Mouse (Mus musculus) liver, adult 2 months (tissue): ENCODE data around the gene Sart1. TPM values are rescaled to one million over a fixed set of nuclear protein-coding genes. Genes with fewer than 3 reads are reported as not detected.

Experiments
- DNase-seq: peaks from one replicate; pipeline ENCODE4 v3.0.0-alpha.2; 2011; ENCODE audit warnings: low read depth, low spot score; ENCODE audit errors: extremely low read depth
- H3K27ac ChIP-seq: fragments of 200-500 bp; replicated peaks from 2 replicates; pipeline ENCODE4 v1.5.1; 2012; ENCODE audit warnings: low read depth, mild to moderate bottlenecking, control low read depth, inconsistent platforms, low read length; ENCODE audit not compliant: insufficient read depth
- H3K27me3 ChIP-seq: fragments of 200-500 bp; 2 replicates; pipeline ENCODE4 v1.6.1; 2012; ENCODE audit warnings: mild to moderate bottlenecking, moderate library complexity, low read length, inconsistent platforms; ENCODE audit not compliant: control insufficient read depth, insufficient read depth
- H3K36me3 ChIP-seq: fragments of 200-500 bp; 2 replicates; pipeline ENCODE4 v1.6.1; 2012; ENCODE audit warnings: low read length, inconsistent platforms; ENCODE audit not compliant: control insufficient read depth, insufficient read depth
- H3K4me1 ChIP-seq: fragments of 200-500 bp; 2 replicates; pipeline ENCODE4 v1.6.1; 2011; ENCODE audit warnings: low read length; ENCODE audit not compliant: control insufficient read depth, insufficient read depth
- H3K4me3 ChIP-seq: fragments of 200-500 bp; 2 replicates; pipeline ENCODE4 v1.5.1; 2011; ENCODE audit warnings: low read depth, mild to moderate bottlenecking, control low read depth, low read length, moderate library complexity; ENCODE audit not compliant: insufficient read depth
- H3K79me2 ChIP-seq: fragments of 200-500 bp; 2 replicates; pipeline ENCODE4 v1.6.1; 2012; ENCODE audit warnings: inconsistent platforms, mild to moderate bottlenecking, low read length, moderate library complexity; ENCODE audit not compliant: control insufficient read depth, insufficient read depth
- H3K9ac ChIP-seq: fragments of 200-500 bp; 2 replicates; pipeline ENCODE4 v1.6.1; 2012; ENCODE audit warnings: low read depth, mild to moderate bottlenecking, control low read depth, inconsistent platforms, low read length
- CTCF ChIP-seq: fragments of 200-500 bp; IDR thresholded peaks from 2 replicates; pipeline ENCODE4 v1.5.1; 2011; ENCODE audit warnings: low read depth, low read length, control low read depth
- POLR2A ChIP-seq: fragments of 200-500 bp; IDR thresholded peaks from 2 replicates; pipeline ENCODE4 v1.6.1; 2011; ENCODE audit warnings: low read length, control low read depth; ENCODE audit not compliant: insufficient read depth; ENCODE audit errors: extremely low read depth
- WGBS: fragments of 180-500 bp; shearing (Covaris S2); methylation state at CpG from one replicate; pipeline ENCODE4 v1.1.7; 2018; 5-methylcytosine and 5-hydroxymethylcytosine counted together
- polyA plus RNA-seq: library from polyadenylated mRNA; depleted of rRNA; stranded (reverse); fragments of >200 nt; gene quantifications from 2 replicates; pipeline ENCODE4 v1.2.3, GENCODE M21; 2012
- total RNA-seq: library from RNA; depleted of rRNA; stranded (reverse); fragments of >200 nt; gene quantifications from 2 replicates; pipeline ENCODE4 v1.2.3, GENCODE M21; 2014

Sart1 gene
- total and polyA plus RNA-seq, 2 experiments = 8.3 to 17.5 TPM

DNA sequence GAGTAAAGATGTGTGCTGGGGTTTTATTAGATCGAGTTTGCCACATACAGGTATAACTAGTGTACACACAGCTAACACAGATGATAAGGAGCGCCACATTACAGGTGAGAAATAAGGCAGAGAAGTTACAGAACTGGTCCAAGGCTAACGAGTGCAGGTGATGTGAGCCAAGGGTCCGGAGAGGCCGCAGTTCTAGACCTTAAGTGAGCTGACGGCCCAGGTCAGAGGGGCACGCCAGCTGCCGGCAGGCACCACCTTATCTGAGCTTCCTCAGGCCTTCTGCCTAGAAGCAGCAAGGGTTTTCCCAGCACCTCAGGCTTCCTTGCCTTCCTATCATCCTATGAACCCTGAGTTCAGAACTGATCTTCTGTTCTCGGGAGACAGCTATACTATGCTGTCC is 31.1 kb upstream of the Sart1 start:
- no peak overlapping the region for H3K4me3 ChIP-seq
- no peak for TF ChIP-seq CTCF
- TF ChIP-seq POLR2A = no peak
- no peak overlapping the region for H3K27ac ChIP-seq
- H3K36me3 ChIP-seq = peaks cover 31% of the 10 kb centered on the region
- H3K79me2 ChIP-seq = no peaks in the 10 kb centered on the region
- H3K4me1 ChIP-seq = peaks cover 8% of the 10 kb centered on the region; the same call in 1 of the 2 replicates
- DNase-seq = no peak
- 93% methylated on average over 9 of the region's 9 CpGs for WGBS
- no peak overlapping the region for H3K9ac ChIP-seq
- no peaks in the 10 kb centered on the region for H3K27me3 ChIP-seq

DNA sequence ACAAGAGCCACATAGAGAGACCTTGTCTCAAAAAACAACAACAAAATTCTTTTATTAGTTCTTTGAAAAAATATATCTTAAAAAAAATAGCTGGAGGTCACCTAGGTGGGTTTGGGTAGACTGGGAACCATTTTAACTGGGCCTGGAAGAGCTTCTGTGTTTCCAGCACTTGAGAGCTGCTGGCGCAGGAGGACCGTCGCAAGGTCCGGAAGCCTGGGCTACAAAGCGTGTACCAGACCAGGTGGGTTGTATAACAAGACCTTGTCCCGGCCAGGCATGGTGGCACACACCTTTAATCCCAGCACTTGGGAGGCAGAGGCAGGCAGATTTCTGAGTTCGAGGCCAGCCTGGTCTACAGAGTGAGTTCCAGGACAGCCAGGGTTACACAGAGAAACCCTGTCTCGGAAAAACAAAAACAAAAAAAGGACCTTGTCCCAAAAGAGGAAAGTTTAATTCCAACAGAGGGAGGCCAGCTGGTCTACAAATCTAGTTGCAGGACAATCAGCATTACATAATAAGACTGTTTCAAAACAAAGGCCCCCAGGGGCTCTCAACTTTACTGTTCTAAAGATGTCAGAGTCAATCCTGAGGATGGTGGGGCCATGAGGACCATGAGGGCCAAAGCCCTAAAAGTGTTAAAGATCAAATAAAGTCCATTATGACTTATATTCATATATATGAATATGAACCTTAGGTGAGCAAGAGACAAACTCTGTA is 30.4 kb upstream of the Sart1 start:
- Histone ChIP-seq H3K36me3 (peaks cover 31% of the 10 kb centered on the region), H3K79me2 (no peaks in the 10 kb centered on the region), H3K27me3 (no peaks in the 10 kb centered on the region), H3K4me3 (no peak overlapping the region), H3K27ac (no peak overlapping the region), H3K9ac (no peak overlapping the region), H3K4me1 (peaks cover 8% of the 10 kb centered on the region; the same call in 1 of the 2 replicates)
- TF ChIP-seq CTCF (no peak), POLR2A (no peak)
- no peak for DNase-seq
- WGBS = 94% methylated on average over 8 of the region's 8 CpGs

DNA sequence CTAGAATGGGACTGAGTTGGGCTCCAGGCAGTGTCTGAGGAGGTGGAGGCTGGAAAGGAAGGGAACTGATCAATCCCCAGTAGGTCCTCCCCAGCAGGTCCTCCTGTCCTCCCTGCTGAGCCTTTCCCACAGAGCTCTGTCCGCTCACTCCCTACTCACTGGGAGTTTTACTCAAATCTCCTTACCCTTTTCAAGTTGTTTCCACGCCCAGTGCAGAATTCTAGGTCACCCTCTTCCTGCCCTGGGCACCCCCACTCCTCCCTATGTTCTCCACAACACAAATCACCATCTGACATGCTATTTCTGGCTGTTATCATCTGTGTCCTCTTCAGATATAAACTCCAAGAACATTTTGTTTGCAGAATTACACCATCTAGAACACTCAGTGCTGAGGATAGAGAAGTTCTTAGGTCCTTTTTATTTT is 26.0 kb upstream of the Sart1 start:
- DNase-seq = peak; percentile 43
- Histone ChIP-seq H3K36me3 (peaks cover 26% of the 10 kb centered on the region), H3K9ac (no peak overlapping the region), H3K27ac (peak overlapping the region; percentile 54), H3K4me1 (peaks cover 5% of the 10 kb centered on the region; the same call in 1 of the 2 replicates), H3K79me2 (no peaks in the 10 kb centered on the region), H3K27me3 (no peaks in the 10 kb centered on the region), H3K4me3 (no peak overlapping the region)
- WGBS = 72% methylated on average over 2 of the region's 2 CpGs
- no peak for TF ChIP-seq CTCF
- TF ChIP-seq POLR2A = no peak

DNA sequence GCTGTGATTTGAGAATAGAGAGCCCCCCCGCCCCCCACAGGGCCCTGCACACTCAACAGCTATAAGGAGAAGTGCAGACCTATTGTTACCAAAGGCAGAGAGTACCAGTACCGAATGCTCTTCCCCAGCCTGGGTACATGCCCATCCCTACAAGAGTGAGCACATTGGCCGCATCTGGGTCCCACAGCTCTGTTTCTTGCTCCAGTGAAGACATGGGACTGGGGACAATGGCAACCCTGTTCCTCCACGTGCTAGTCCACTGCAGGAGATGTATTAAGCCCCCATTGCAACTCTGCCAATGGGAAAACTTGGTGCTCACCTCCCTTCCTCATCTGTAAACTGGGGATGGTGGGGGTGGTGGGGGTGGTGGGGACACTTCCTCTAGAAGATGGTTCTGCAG is 25.3 kb upstream of the Sart1 start:
- WGBS = 91% methylated on average over 4 of the region's 4 CpGs
- Histone ChIP-seq H3K27ac (no peak overlapping the region), H3K9ac (no peak overlapping the region)

DNA sequence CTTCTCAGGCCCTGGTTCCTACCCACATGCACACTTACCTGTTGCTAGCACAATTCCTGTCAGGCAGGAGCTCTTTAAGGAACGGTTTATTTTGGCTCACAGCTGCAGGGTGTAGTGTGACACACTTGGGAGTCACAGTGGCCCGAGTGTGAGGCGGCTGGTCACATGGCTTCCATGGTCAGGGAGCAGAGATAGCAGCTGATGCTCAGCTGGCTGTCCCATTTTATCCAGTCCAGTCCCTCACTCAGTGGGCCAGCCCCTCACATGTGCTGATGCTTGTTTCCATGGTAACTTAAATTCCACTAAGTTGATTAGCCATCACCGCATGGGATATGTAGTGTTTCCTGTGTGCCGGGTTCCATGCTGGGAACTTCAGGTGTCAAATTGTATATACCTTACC is 23.5 kb upstream of the Sart1 start:
- no peak overlapping the region for H3K9ac ChIP-seq
- no peak for TF ChIP-seq CTCF
- TF ChIP-seq POLR2A = no peak
- no peak overlapping the region for H3K27ac ChIP-seq
- H3K36me3 ChIP-seq = peaks cover 8% of the 10 kb centered on the region
- H3K79me2 ChIP-seq = 0 out of 2 replicates have a peak, but pooled peaks cover 3% of the 10 kb centered on the region
- peaks cover 16% of the 10 kb centered on the region for H3K4me1 ChIP-seq
- no peak for DNase-seq
- WGBS = 64% methylated on average over 5 of the region's 5 CpGs
- H3K4me3 ChIP-seq = no peak overlapping the region
- no peaks in the 10 kb centered on the region for H3K27me3 ChIP-seq

More for the DNA sequence above, 25.3 kb upstream of the Sart1 start:
- DNase-seq = no peak
- peaks cover 24% of the 10 kb centered on the region for H3K36me3 ChIP-seq
- peaks cover 9% of the 10 kb centered on the region; the same call in 1 of the 2 replicates for H3K4me1 ChIP-seq
- H3K79me2 ChIP-seq = no peaks in the 10 kb centered on the region
- TF ChIP-seq POLR2A = no peak
- no peak for TF ChIP-seq CTCF
- no peaks in the 10 kb centered on the region for H3K27me3 ChIP-seq
- H3K4me3 ChIP-seq = no peak overlapping the region

DNA sequence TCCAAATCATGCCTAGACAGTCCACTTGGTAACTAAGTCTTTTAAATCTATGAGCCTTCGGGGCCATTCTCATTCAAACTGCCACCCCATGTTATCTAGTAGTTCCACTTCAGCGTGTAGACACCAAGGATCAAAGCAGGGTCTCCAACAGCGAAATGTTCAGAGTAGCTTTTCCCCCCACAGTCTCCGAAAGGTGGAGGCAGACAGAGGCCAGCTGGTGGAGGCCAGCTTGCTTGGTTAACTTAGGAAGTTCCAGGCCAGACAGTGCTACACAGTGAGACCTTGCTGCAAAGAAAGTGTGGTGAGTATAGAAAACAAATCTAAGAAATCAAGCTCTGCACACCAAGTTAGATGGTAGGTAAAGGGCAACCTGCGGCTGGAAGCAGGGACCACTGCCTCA is 22.1 kb upstream of the Sart1 start:
- Histone ChIP-seq H3K27me3 (no peaks in the 10 kb centered on the region), H3K79me2 (0 out of 2 replicates have a peak, but pooled peaks cover 3% of the 10 kb centered on the region), H3K27ac (no peak overlapping the region), H3K4me1 (peaks cover 20% of the 10 kb centered on the region), H3K36me3 (no peaks in the 10 kb centered on the region), H3K9ac (no peak overlapping the region), H3K4me3 (no peak overlapping the region)
- no peak for DNase-seq
- no peak for TF ChIP-seq POLR2A
- TF ChIP-seq CTCF = no peak
- whole genome bisulfite sequencing = 94% methylated on average over 5 of the region's 5 CpGs
